Mouse (Mus musculus): Measurements from ENCODE around the gene Fabp3. TPM values are rescaled to one million over a fixed set of nuclear protein-coding genes. Genes with fewer than 3 reads are reported as not detected.
A peak's percentile ranks its signal among the peaks of the same experiment; 100 is the strongest.

The Fabp3 gene
- polyA plus RNA-seq, 1 experiment from 2014 or later, result 7.1 TPM

DNA sequence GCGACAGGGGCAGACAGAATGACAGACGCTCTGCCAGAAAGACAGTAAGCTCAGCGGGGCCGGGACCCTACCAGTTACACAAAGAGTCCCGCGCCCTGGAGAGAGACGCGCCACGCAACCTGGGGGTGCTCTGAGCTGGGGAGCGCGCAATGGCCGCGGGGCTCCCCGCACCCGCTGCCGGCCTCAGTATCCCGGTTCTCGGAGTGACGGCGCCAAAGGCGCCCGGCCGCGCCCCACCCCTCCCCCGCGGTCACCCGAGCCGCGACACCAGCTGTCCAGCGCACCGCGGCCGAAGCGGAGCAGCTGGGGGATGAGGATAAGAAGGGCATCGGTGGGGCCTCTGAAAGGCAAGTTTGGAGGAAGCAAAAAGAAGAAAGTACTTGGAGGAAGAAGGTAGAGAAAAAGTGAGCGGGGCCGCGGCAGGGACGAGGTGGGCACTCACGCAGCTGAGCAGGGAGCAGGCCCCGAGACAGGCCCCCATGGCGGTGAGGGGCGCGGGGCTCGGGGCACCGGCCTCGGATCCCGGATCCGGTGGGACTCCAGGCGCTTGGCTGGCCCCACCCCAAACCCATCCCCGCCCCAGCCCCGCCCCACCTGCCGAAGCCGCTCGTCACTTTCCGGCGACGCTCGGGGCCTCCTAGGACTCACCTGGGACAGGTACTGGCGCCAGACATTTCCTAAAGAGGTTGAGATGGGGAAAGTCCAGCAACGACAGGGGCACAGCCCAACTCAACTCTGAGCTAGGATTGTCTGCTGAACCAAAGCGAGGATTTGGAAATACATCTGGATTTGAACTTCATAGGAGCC, 33.2 kb upstream of the Fabp3 start:
- ATAC-seq, result peak; percentile 73
- no peak overlapping the region for H3K27ac ChIP-seq (ENCODE audit: low read depth, low read length)

DNA sequence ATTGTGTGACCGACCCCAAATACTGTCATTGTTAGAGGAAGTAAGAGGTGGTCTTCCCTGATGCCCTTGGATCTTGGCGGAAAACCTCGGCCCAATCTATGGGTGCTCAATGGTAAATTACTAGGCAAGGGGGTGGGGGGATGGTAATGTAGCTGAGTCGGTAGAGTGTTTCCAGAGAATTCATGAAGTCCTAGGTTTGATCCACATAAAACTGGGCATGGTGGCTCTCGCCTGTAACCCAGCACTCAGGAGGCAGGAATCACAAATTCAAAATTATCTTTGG, 32.6 kb upstream of the Fabp3 start:
- Histone ChIP-seq H3K9ac (ENCODE audit: low read depth, low read length) (no peak overlapping the region), H3K36me3 (ENCODE audit: control insufficient read depth, insufficient read depth) (no peaks in the 10 kb centered on the region), H3K4me1 (replicated peaks; ENCODE audit: control insufficient read depth, insufficient read depth, low read length) (peaks cover 3% of the 10 kb centered on the region; the same call in 1 of the 2 replicates), H3K27ac (ENCODE audit: low read depth, low read length) (no peak overlapping the region), H3K9me3 (ENCODE audit: control insufficient read depth) (no peaks in the 10 kb centered on the region), H3K4me3 (ENCODE audit: low read depth, low read length) (peak overlapping the region; percentile 63), H3K27me3 (replicated peaks; ENCODE audit: control insufficient read depth, insufficient read depth, low read length) (peaks cover 14% of the 10 kb centered on the region; the same call in 1 of the 2 replicates), H3K4me2 (replicated peaks; ENCODE audit: low read depth) (peak overlapping the region; percentile 96)
- WGBS, result 58% methylated on average over 5 of the region's 5 CpGs
- TF ChIP-seq CTCF (IDR thresholded peaks at IDR 0.05; ENCODE audit: low read depth), result no peak
- ATAC-seq, result no peak

More for the DNA sequence above, 33.2 kb upstream of the Fabp3 start:
- WGBS, result 2% methylated on average over 61 of the region's 62 CpGs
- Histone ChIP-seq H3K9ac (ENCODE audit: low read depth, low read length) (peak overlapping the region; percentile 60), H3K4me3 (ENCODE audit: low read depth, low read length) (peak overlapping the region; percentile 63), H3K36me3 (ENCODE audit: control insufficient read depth, insufficient read depth) (no peaks in the 10 kb centered on the region), H3K4me2 (replicated peaks; ENCODE audit: low read depth) (peak overlapping the region; percentile 96), H3K27me3 (replicated peaks; ENCODE audit: control insufficient read depth, insufficient read depth, low read length) (peaks cover 14% of the 10 kb centered on the region; the same call in 1 of the 2 replicates), H3K9me3 (ENCODE audit: control insufficient read depth) (no peaks in the 10 kb centered on the region), H3K4me1 (replicated peaks; ENCODE audit: control insufficient read depth, insufficient read depth, low read length) (peaks cover 3% of the 10 kb centered on the region; the same call in 1 of the 2 replicates)
- TF ChIP-seq CTCF (IDR thresholded peaks at IDR 0.05; ENCODE audit: low read depth), result no peak

DNA sequence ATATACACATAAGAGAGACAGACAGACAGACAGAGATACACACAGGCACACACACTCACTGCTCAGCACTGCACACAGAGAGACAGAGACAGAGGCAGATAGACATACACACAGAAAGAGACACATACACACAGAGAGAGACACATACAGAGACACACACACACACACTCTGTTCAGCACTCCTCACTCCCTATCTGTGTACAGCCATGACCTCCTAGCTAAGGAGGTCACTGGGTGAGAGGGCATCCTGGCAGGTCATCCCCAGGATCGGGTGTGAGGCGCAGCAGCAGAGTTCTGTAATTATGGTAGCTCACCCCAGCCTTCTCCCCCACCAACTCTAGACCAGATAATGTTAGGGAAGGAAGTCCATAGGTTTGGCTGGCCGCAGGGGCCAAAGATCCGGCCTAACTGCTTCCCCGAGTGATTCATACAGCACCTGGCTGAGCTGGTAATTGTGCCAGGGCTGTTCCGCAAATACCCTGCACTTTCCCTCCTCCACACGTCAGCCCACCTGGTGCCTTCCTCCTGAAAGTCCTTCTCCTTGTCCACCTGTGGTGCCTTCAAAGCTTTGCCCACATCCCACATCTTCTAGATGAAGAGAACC, 31.7 kb upstream of the Fabp3 start:
- TF ChIP-seq CTCF (IDR thresholded peaks at IDR 0.05; ENCODE audit: low read depth), result no peak
- Histone ChIP-seq H3K9ac (ENCODE audit: low read depth, low read length) (peak overlapping the region; percentile 7; the same call in 1 of the 2 replicates), H3K4me2 (replicated peaks; ENCODE audit: low read depth) (no peak overlapping the region; the same call in 1 of the 2 replicates), H3K27ac (ENCODE audit: low read depth, low read length) (no peak overlapping the region), H3K27me3 (replicated peaks; ENCODE audit: control insufficient read depth, insufficient read depth, low read length) (peaks cover 14% of the 10 kb centered on the region; the same call in 1 of the 2 replicates), H3K36me3 (ENCODE audit: control insufficient read depth, insufficient read depth) (no peaks in the 10 kb centered on the region), H3K4me3 (ENCODE audit: low read depth, low read length) (no peak overlapping the region), H3K9me3 (ENCODE audit: control insufficient read depth) (no peaks in the 10 kb centered on the region), H3K4me1 (replicated peaks; ENCODE audit: control insufficient read depth, insufficient read depth, low read length) (peaks cover 3% of the 10 kb centered on the region; the same call in 1 of the 2 replicates)
- ATAC-seq, result peak; percentile 50
- 30% methylated on average over 7 of the region's 7 CpGs for WGBS

DNA sequence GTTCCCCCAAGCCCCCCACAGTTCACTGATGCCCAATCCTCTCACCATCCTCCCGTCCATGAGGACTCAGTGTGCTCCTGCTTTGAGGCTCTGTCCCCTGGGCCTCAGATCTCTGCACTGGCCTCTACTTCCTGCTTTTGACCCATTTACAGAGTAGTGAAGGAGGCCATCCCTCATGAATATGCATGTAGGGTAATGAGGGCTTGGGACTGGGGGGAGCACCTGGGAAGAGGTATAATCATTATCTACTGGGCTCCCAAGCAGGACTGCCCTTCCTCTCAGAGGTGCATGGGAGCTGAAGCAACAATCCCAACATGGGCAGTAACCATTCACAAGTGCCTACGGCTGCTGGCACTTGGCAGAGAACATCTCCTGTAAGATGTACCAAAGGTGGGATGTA, 29.3 kb upstream of the Fabp3 start, which contains the start of gene Serinc2:
Serinc2 (minus strand) TSS at position 101 of the 400 bp plus-strand sequence.
- Histone ChIP-seq H3K4me3 (ENCODE audit: low read depth, low read length) (no peak within 1 kb of the TSS), H3K36me3 (ENCODE audit: control insufficient read depth, insufficient read depth) (no peaks in the 10 kb centered on the region), H3K4me2 (replicated peaks; ENCODE audit: low read depth) (no peak within 1 kb of the TSS), H3K27ac (ENCODE audit: low read depth, low read length) (no peak within 1 kb of the TSS), H3K4me1 (replicated peaks; ENCODE audit: control insufficient read depth, insufficient read depth, low read length) (peaks cover 3% of the 10 kb centered on the region; the same call in 1 of the 2 replicates), H3K27me3 (replicated peaks; ENCODE audit: control insufficient read depth, insufficient read depth, low read length) (peaks cover 14% of the 10 kb centered on the region; the same call in 1 of the 2 replicates), H3K9ac (ENCODE audit: low read depth, low read length) (no peak within 1 kb of the TSS), H3K9me3 (ENCODE audit: control insufficient read depth) (no peaks in the 10 kb centered on the region)
- TF ChIP-seq CTCF (IDR thresholded peaks at IDR 0.05; ENCODE audit: low read depth), result no peak
- ATAC-seq, result no peak
- WGBS, result 68% methylated on average over 2 of the region's 2 CpGs

DNA sequence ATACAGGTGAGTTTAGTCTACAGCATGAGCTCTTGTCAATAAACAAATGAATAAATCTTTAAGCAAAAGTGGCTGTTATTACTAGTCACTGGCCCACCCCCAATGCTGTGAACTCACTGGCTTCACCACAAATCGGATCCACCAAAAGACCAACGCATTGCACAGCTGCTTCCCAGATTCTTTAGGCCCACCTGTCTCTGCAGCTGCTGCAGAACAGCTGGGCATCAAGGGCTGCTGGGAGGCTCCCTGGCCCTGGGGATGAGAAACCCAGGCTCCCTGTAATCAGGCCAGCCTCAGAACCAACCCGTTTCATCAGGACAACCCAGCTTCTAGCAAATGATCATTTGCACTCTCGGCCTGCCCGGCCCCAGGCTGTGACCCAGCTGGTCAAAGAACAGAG, 25.5 kb upstream of the Fabp3 start:
- H3K4me3 ChIP-seq (ENCODE audit: low read depth, low read length), result no peak overlapping the region
- H3K36me3 ChIP-seq (ENCODE audit: control insufficient read depth, insufficient read depth), result no peaks in the 10 kb centered on the region
- WGBS, result 69% methylated on average over 5 of the region's 5 CpGs
- no peaks in the 10 kb centered on the region for H3K4me1 ChIP-seq (replicated peaks; ENCODE audit: control insufficient read depth, insufficient read depth, low read length)
- no peak for ATAC-seq
- H3K27me3 ChIP-seq (replicated peaks; ENCODE audit: control insufficient read depth, insufficient read depth, low read length), result peaks cover 3% of the 10 kb centered on the region; the same call in 1 of the 2 replicates
- no peak overlapping the region for H3K27ac ChIP-seq (ENCODE audit: low read depth, low read length)
- no peak overlapping the region for H3K4me2 ChIP-seq (replicated peaks; ENCODE audit: low read depth)
- no peak for TF ChIP-seq CTCF (IDR thresholded peaks at IDR 0.05; ENCODE audit: low read depth)
- no peaks in the 10 kb centered on the region for H3K9me3 ChIP-seq (ENCODE audit: control insufficient read depth)
- no peak overlapping the region for H3K9ac ChIP-seq (ENCODE audit: low read depth, low read length)

DNA sequence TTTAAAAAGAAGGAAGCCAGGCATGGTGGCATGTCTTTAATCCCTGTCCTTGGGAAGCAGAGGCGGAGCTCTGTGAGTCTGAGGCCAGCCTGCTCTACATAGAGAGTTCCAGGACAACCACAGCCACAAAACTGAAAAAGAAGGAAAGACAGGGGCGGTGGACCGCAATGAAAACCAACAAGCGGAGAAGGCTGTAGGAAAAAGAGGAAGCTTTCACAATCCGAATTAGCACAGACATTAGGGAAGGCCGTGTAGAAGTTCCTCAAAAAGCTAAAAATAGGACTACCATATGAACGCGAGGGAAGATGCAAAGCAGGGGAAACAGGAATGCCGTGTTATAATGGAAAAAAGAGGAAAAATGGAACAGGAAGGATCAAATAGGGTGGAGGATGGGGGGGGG, 24.6 kb upstream of the Fabp3 start:
- no peak for TF ChIP-seq CTCF (IDR thresholded peaks at IDR 0.05; ENCODE audit: low read depth)
- H3K9me3 ChIP-seq (ENCODE audit: control insufficient read depth), result no peaks in the 10 kb centered on the region
- no peak overlapping the region for H3K4me3 ChIP-seq (ENCODE audit: low read depth, low read length)
- peaks cover 3% of the 10 kb centered on the region; the same call in 1 of the 2 replicates for H3K27me3 ChIP-seq (replicated peaks; ENCODE audit: control insufficient read depth, insufficient read depth, low read length)
- no peak overlapping the region for H3K9ac ChIP-seq (ENCODE audit: low read depth, low read length)
- H3K36me3 ChIP-seq (ENCODE audit: control insufficient read depth, insufficient read depth), result no peaks in the 10 kb centered on the region
- no peaks in the 10 kb centered on the region for H3K4me1 ChIP-seq (replicated peaks; ENCODE audit: control insufficient read depth, insufficient read depth, low read length)
- H3K4me2 ChIP-seq (replicated peaks; ENCODE audit: low read depth), result no peak overlapping the region
- no peak for ATAC-seq
- 81% methylated on average over 9 of the region's 9 CpGs for WGBS
- no peak overlapping the region for H3K27ac ChIP-seq (ENCODE audit: low read depth, low read length)

Data from intestine, postnatal 0 days (tissue).